Mouse (Mus musculus): Measurements from ENCODE around the gene Accsl. TPM values are rescaled to one million over a fixed set of nuclear protein-coding genes. Genes with fewer than 3 reads are reported as not detected.

Accsl gene
- polyA plus RNA-seq, 1 experiment from 2014 or later, result 0.31 TPM

DNA sequence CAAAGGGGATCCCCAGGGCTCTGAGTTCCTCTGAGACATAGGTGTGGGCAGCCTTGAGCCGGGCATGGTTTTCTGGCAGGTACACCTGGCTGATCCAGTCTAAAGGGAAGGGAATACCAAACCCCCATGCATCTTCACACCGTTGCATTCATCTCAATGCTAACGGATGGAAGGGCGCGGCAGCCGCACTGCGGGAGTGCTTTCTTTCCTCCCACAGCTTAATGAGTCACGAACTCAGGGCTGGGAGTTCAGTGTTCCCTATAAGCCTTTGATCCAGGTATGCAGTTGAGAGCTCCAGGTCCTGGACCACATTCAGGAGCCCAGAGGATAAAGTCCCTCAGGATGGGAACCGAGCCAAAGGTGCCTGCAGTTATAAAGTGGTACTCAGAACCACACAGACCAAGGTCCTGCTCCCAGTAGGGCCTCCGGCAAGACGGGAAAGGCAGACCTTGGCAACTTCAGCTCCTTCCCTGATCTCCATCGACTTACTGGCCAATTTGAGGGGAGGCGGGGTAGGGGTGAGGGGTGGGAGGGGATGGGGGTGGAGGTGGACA is 32.6 kb downstream of the Accsl start:
- H3K9me3 ChIP-seq, result no peaks in the 10 kb centered on the region
- no peak overlapping the region for H3K4me2 ChIP-seq
- no peak overlapping the region for H3K9ac ChIP-seq
- WGBS, result 79% methylated on average over 13 of the region's 13 CpGs
- no peak overlapping the region for H3K27ac ChIP-seq (replicated peaks)
- peaks cover 19% of the 10 kb centered on the region for H3K36me3 ChIP-seq
- no peaks in the 10 kb centered on the region for H3K4me1 ChIP-seq (replicated peaks)
- H3K27me3 ChIP-seq, result no peaks in the 10 kb centered on the region
- no peak for ATAC-seq (ENCODE audit: low FRiP score, low read depth)
- H3K4me3 ChIP-seq, result no peak overlapping the region

DNA sequence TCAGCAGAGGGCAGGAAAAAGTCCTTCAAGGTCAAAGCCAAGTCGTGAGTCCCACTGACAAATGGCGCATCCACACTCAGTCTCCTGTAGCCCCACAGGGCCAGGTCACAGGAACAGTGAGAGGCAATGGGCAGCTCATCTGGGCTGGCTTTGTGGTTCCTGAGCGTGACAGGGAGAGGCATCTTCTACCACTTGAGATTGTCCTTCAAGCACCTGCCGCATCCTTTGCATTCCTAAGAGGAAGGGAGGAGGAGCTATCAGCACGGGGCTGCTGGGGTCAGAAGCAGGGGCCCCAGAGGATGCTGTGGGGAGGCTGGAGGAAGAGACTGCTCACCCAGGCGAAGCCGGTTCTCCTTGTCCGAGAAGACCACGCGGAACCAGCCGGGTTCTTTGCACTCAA is 33.4 kb downstream of the Accsl start:
- Histone ChIP-seq H3K4me1 (replicated peaks) (no peaks in the 10 kb centered on the region), H3K4me2 (no peak overlapping the region), H3K9me3 (no peaks in the 10 kb centered on the region), H3K27me3 (no peaks in the 10 kb centered on the region), H3K9ac (no peak overlapping the region), H3K27ac (replicated peaks) (no peak overlapping the region), H3K36me3 (peaks cover 12% of the 10 kb centered on the region), H3K4me3 (no peak overlapping the region)
- 82% methylated on average over 11 of the region's 11 CpGs for WGBS
- no peak for ATAC-seq (ENCODE audit: low FRiP score, low read depth)

DNA sequence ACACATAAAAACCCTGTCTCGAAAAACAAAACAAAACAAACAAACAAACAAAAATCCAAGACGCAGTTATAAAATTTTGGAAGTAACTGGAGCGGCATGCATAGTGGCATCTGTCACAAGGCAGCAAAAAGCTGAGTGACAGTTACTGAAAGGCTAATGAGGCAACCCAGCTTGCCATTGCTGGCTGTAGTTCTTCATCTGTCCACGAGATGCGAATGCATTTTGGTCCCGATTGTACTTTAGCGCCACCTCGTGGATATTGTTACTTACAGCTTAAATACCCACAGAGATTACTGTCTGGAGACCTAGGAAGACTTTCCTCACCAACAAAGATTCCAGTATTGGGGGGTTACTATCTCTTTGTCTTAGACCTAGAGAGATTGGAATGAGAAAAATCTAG is 45.4 kb downstream of the Accsl start:
- ATAC-seq (ENCODE audit: low FRiP score, low read depth), result no peak
- no peak overlapping the region for H3K4me3 ChIP-seq
- H3K9ac ChIP-seq, result no peak overlapping the region
- no peaks in the 10 kb centered on the region for H3K9me3 ChIP-seq
- no peaks in the 10 kb centered on the region for H3K36me3 ChIP-seq
- no peaks in the 10 kb centered on the region for H3K27me3 ChIP-seq
- WGBS, result 15% methylated on average over 8 of the region's 8 CpGs
- H3K4me1 ChIP-seq (replicated peaks), result peaks cover 14% of the 10 kb centered on the region
- H3K27ac ChIP-seq (replicated peaks), result no peak overlapping the region
- no peak overlapping the region for H3K4me2 ChIP-seq

DNA sequence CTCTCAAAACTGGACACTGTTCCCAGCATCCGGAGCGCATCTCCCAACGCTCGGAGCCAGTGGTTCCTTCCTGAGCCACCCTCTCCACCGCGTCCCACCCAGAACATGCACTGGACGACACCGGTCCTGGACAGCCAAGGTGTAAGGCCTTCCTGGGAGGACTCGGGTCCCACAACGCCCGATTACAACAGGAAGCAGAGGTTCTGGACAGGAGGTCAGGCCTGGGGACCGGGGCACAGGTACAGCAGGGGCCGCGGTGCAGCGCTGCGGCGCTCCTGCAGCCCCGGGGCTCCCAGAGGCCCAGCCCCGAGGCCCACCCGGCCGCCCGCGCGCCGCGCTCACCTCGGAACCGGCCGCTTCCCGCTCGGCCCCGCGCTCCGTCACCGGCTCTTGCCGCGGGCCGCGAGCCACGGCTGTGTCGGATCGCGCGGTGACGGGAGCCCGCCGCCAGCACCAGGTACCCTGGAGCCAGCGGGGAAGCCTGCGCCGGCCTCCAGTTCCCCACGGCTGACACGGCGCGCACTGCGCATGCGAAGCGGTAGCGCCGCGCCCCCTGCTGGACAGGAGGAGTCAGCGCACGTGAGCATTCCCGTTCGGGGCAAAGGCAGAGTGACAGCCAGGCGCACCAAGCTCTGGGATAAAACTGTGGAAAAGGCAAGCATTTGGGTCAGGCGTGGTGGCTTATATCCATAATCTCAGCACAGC is 46.8 kb downstream of the Accsl start, which contains the start of gene Ext2:
Gene Ext2, minus strand, starts transcription at position 524 of the 705 bp plus-strand sequence.
- Histone ChIP-seq H3K9me3 (no peaks in the 10 kb centered on the region), H3K27me3 (no peaks in the 10 kb centered on the region), H3K9ac (peak within 1 kb of the TSS; percentile 93), H3K4me2 (peak within 1 kb of the TSS; percentile 62), H3K4me1 (replicated peaks) (peaks cover 14% of the 10 kb centered on the region), H3K36me3 (no peaks in the 10 kb centered on the region), H3K27ac (replicated peaks) (peak within 1 kb of the TSS; percentile 50), H3K4me3 (peak within 1 kb of the TSS; percentile 75)
- WGBS, result under 1% methylated on average over 55 of the region's 66 CpGs
- peak; percentile 94 for ATAC-seq (ENCODE audit: low FRiP score, low read depth)

DNA sequence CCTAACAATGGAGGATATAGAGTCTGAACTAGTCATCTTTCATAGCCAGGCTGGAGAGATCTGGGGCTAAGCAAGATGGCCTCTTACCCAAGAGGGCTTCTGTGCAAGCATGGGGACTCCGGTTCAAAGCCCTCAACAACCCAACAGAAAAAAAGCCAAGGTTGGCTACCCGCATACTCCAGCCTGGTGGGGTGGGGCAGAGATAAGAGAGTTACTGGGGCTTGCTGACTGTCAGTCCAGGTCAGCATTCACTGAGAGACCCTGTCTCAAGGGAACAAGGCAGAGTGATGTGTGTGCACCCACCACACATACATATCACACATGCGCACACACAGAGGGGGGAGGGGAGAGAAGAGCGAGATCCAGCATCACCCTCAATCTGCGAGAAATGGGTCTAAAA is 51.2 kb downstream of the Accsl start:
- Histone ChIP-seq H3K4me3 (no peak overlapping the region), H3K9me3 (no peaks in the 10 kb centered on the region), H3K4me1 (replicated peaks) (peaks cover 14% of the 10 kb centered on the region), H3K27me3 (no peaks in the 10 kb centered on the region), H3K36me3 (peaks cover 4% of the 10 kb centered on the region; the same call in 1 of the 2 replicates), H3K27ac (replicated peaks) (no peak overlapping the region), H3K4me2 (no peak overlapping the region), H3K9ac (no peak overlapping the region)
- WGBS, result 96% methylated on average over 5 of the region's 5 CpGs
- no peak for ATAC-seq (ENCODE audit: low FRiP score, low read depth)

DNA sequence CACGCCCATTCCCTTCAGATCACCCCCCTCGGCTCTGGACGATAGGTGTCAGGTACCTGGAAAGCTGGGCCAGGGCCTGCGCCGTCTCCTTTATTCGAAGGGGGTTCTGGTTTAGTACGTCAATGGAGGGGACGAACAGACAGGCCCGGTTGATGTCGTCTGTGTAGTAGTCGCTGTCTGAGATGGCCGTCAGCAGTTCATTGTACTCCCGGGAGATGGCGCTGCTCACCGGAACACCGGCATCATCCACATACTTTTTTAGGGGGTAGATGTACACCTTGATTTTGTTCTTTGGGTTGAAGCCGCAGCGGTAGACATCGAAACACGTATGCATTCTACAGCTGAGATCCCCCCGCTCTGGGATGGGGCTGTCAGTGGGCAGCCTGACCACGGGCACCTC is 55.6 kb downstream of the Accsl start:
- no peak overlapping the region for H3K4me3 ChIP-seq
- no peaks in the 10 kb centered on the region for H3K27me3 ChIP-seq
- H3K36me3 ChIP-seq, result peaks cover 27% of the 10 kb centered on the region
- ATAC-seq (ENCODE audit: low FRiP score, low read depth), result no peak
- H3K9ac ChIP-seq, result no peak overlapping the region
- WGBS, result 94% methylated on average over 22 of the region's 22 CpGs
- no peaks in the 10 kb centered on the region for H3K4me1 ChIP-seq (replicated peaks)
- H3K27ac ChIP-seq (replicated peaks), result no peak overlapping the region
- no peaks in the 10 kb centered on the region for H3K9me3 ChIP-seq
- no peak overlapping the region for H3K4me2 ChIP-seq

DNA sequence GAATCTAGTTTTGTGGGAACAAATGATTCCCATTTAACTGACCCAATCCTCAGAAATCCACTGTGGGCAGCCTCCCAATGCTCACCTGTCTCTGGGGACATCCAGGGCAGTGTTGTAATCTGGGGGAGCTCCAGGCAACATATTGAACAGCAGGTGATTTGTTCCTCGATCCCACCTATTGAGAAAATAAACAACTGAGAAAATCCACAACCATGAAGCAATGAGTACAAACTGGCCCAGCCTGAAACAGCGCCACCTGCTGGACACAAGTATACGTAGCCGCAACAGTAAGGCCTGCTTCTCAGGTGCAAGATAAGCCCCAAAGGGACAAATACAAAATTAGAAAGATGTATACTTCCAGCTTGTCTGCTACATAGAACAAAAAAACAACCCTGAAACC is 57.1 kb downstream of the Accsl start:
- Histone ChIP-seq H3K27me3 (no peaks in the 10 kb centered on the region), H3K4me2 (no peak overlapping the region), H3K4me3 (no peak overlapping the region), H3K4me1 (replicated peaks) (no peaks in the 10 kb centered on the region), H3K9me3 (no peaks in the 10 kb centered on the region), H3K36me3 (peaks cover 35% of the 10 kb centered on the region), H3K9ac (no peak overlapping the region), H3K27ac (replicated peaks) (no peak overlapping the region)
- ATAC-seq (ENCODE audit: low FRiP score, low read depth), result no peak
- 33% methylated on average over 4 of the region's 4 CpGs for WGBS

DNA sequence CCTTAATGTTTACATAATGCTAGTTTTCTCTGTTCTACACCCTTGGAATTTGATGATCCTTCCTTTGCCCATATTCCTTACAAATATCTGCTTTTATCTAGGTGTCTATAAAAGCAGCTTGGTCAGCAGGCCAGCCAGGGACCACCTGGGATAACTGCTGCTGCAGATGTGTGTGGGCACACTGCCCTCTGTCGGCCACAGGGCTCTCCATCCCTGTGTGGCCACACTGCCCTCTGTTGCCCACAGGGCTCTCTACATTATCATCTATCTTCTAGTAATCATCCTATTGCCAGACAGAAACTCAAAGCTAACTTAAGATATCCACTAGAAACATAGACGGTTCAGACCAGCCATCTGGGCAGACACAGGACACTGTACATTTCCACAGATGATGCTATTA is 59.0 kb downstream of the Accsl start:
- Histone ChIP-seq H3K4me2 (no peak overlapping the region), H3K27ac (replicated peaks) (no peak overlapping the region), H3K9ac (no peak overlapping the region), H3K27me3 (no peaks in the 10 kb centered on the region), H3K36me3 (peaks cover 45% of the 10 kb centered on the region), H3K4me1 (replicated peaks) (no peaks in the 10 kb centered on the region), H3K4me3 (no peak overlapping the region), H3K9me3 (no peaks in the 10 kb centered on the region)
- no peak for ATAC-seq (ENCODE audit: low FRiP score, low read depth)
- WGBS, result 21% methylated on average over 2 of the region's 2 CpGs

DNA sequence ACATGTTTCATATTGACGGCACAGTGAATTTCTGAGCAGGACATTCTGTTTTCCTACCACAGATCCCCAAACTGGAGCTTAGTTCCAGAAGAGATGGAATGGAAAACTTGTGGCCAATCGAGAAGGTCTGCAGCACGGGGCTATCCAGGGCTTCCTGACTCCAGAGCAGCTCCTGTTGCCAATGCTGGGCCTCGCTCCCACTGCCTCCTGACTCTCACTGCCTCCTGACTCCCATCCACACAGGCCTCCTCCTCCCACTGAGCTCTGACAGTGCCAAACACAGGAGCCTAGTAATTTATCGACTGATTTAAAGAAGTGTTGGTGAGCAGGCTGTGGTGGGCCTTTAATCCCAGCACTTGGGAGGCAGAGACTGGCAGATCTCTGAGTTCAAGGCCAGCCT is 60.9 kb downstream of the Accsl start:
- Histone ChIP-seq H3K36me3 (peaks cover 50% of the 10 kb centered on the region), H3K27me3 (no peaks in the 10 kb centered on the region), H3K27ac (replicated peaks) (no peak overlapping the region), H3K9ac (no peak overlapping the region), H3K9me3 (no peaks in the 10 kb centered on the region), H3K4me2 (no peak overlapping the region), H3K4me3 (no peak overlapping the region), H3K4me1 (replicated peaks) (no peaks in the 10 kb centered on the region)
- ATAC-seq (ENCODE audit: low FRiP score, low read depth), result no peak
- WGBS, result 87% methylated on average over 5 of the region's 5 CpGs

DNA sequence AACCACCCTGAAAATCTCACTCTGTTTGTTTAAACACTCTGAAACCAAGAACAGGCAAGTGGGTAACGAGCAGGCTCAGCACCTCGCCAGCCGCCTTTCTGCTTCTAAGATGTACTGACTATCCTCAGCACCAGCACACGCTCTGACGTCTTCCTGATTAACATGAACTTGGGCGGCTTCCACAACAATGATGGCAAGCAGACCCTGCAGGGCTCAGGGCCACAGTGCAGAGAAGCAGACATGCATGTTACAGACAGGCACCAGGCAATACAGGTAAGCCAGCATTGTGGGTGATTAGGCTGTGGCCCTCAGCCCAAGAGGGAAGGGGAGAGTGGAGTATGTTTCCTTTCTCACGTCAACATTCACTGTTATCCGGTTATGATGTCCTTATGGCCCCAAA is 61.5 kb downstream of the Accsl start:
- Histone ChIP-seq H3K27me3 (no peaks in the 10 kb centered on the region), H3K4me3 (no peak overlapping the region), H3K36me3 (peaks cover 46% of the 10 kb centered on the region), H3K4me2 (no peak overlapping the region), H3K9ac (no peak overlapping the region), H3K27ac (replicated peaks) (no peak overlapping the region), H3K9me3 (no peaks in the 10 kb centered on the region), H3K4me1 (replicated peaks) (no peaks in the 10 kb centered on the region)
- no peak for ATAC-seq (ENCODE audit: low FRiP score, low read depth)
- 85% methylated on average over 8 of the region's 8 CpGs for WGBS

DNA sequence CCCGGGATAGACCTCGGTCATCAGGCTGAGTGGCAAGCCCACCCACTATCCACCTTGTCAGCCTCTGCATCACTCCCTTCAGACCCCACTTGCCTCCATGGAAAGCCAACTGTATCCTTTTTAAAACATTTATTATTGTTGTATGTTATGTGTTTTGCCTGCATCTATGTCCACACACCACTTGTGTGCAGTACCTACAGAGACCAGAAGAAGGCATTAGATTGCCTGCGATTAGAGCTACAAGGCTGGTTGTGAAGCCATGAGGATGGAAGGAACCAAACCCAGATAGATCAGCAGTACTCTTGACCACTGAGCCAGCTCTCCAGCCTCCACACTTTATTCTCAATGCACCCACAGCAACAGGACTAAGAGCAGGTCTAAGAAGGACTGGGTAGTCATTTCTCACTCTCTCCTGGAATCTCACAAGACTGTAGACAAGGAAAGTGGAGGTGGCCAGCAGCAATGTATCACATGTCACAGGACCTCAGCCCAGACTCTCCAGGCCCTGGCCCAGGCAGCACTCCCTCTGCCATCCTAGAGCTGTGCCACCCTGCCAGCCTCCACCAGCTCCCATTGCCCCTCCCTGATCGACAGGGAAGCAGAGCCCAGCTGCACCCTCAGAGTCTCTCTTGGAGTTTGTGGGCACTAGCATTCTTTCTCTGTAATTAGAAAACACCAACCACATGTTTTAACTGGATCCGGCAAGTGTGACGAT is 62.3 kb downstream of the Accsl start:
- H3K27ac ChIP-seq (replicated peaks), result no peak overlapping the region
- 94% methylated on average over 6 of the region's 6 CpGs for whole genome bisulfite sequencing
- H3K36me3 ChIP-seq, result peaks cover 51% of the 10 kb centered on the region
- H3K9me3 ChIP-seq, result no peaks in the 10 kb centered on the region
- no peaks in the 10 kb centered on the region for H3K27me3 ChIP-seq
- no peak overlapping the region for H3K4me3 ChIP-seq
- H3K4me2 ChIP-seq, result no peak overlapping the region
- no peaks in the 10 kb centered on the region for H3K4me1 ChIP-seq (replicated peaks)
- H3K9ac ChIP-seq, result no peak overlapping the region
- ATAC-seq (ENCODE audit: low FRiP score, low read depth), result no peak

DNA sequence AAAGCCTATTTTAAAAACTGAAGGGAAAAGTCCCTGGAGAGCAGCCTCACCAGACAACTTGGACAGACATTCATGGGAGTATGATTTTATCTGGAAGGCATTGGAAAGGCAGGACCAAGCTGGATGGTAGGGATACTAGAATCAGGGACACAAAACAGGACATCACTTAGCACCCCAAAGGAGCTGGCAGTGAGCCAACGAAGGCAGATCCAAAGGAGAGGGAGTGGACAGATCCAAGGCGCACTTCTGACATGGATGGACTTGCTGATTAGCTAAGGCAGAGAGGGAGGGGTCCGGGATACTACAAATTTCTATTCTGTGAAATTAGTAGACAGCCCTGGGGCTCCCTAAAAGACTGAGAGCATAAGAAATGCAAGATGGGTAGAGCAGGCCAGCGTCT is 63.4 kb downstream of the Accsl start:
- Histone ChIP-seq H3K36me3 (peaks cover 49% of the 10 kb centered on the region), H3K9ac (no peak overlapping the region), H3K4me2 (no peak overlapping the region), H3K4me1 (replicated peaks) (no peaks in the 10 kb centered on the region), H3K27me3 (no peaks in the 10 kb centered on the region), H3K4me3 (no peak overlapping the region), H3K27ac (replicated peaks) (no peak overlapping the region), H3K9me3 (no peaks in the 10 kb centered on the region)
- 93% methylated on average over 4 of the region's 4 CpGs for WGBS
- ATAC-seq (ENCODE audit: low FRiP score, low read depth), result no peak

All from hindbrain, embryonic 15.5 days (tissue).